Mouse (Mus musculus): ENCODE measurements around the gene Hspb1.

GRCm38 (mm10) chr5:135898028-135898427, 10.3 kb downstream of the Hspb1 start:
- no peak for TF ChIP-seq POLR2A (IDR thresholded peaks at IDR 0.05; ENCODE audit: extremely low read depth, insufficient read depth, low read length)
- TF ChIP-seq CTCF (IDR thresholded peaks at IDR 0.05; ENCODE audit: low read depth, low read length), result peak; percentile 48

Data from liver, adult 2 months (tissue).